Mouse (Mus musculus) hindbrain, embryonic 11.5 days (tissue): ENCODE measurements at regions not wholly inside any gene's neighbourhood (a gene's known extent, or its start where the extent isn't known, plus 50 kb on each side); places are given as distances from the start of the nearest gene placed in this dataset.

ENCODE experiments used
- ATAC-seq: fragments of 200-750 bp; cut with Nextera tagmentation; 2 replicates; pipeline ENCODE4 v1.8.0; 2017; ENCODE audit warnings: mild to moderate bottlenecking, moderate TSS enrichment, moderate library complexity; ENCODE audit not compliant: low FRiP score
- DNase-seq: peaks from one replicate; pipeline ENCODE4 v3.0.0-alpha.2; 2015; ENCODE audit warnings: low spot score
- H3K27ac ChIP-seq: fragments of 300-500 bp; sonication (generic); 2 replicates; pipeline ENCODE4 v1.5.1; 2014; ENCODE audit warnings: mild to moderate bottlenecking, low read depth, low read length
- H3K27me3 ChIP-seq: fragments of 300-500 bp; sonication (generic); 2 replicates; pipeline ENCODE4 v1.6.1; 2014; ENCODE audit warnings: mild to moderate bottlenecking, low read length, moderate library complexity, mixed read lengths; ENCODE audit not compliant: control insufficient read depth, insufficient read depth
- H3K36me3 ChIP-seq: fragments of 300-500 bp; sonication (generic); 2 replicates; pipeline ENCODE4 v1.6.1; 2014; ENCODE audit warnings: mild to moderate bottlenecking, low read length, moderate library complexity, mixed read lengths; ENCODE audit not compliant: control insufficient read depth, insufficient read depth
- H3K4me1 ChIP-seq: fragments of 300-500 bp; sonication (generic); replicated peaks from 2 replicates; pipeline ENCODE4 v1.6.1; 2014; ENCODE audit warnings: low read length, mixed read lengths; ENCODE audit not compliant: control insufficient read depth, insufficient read depth
- H3K4me2 ChIP-seq: fragments of 300-500 bp; sonication (generic); replicated peaks from 2 replicates; pipeline ENCODE4 v1.6.1; 2014; ENCODE audit warnings: mild to moderate bottlenecking, low read depth, low read length
- H3K4me3 ChIP-seq: fragments of 300-500 bp; sonication (generic); 2 replicates; pipeline ENCODE4 v1.5.1; 2014; ENCODE audit warnings: low read depth, low read length
- H3K9ac ChIP-seq: fragments of 300-500 bp; sonication (generic); 2 replicates; pipeline ENCODE4 v1.6.1; 2014; ENCODE audit warnings: low read depth, low read length
- H3K9me3 ChIP-seq: fragments of 300-500 bp; sonication (generic); 2 replicates; pipeline ENCODE4 v1.6.1; 2016; ENCODE audit warnings: low read length; ENCODE audit not compliant: control insufficient read depth
- WGBS: fragments of 180-500 bp; shearing (Covaris S2); extraction: QIAGEN DNeasy Blood & Tissue Kit; methylation state at CpG from one replicate; pipeline ENCODE4 v1.1.7; 2014; 5-methylcytosine and 5-hydroxymethylcytosine counted together

DNA sequence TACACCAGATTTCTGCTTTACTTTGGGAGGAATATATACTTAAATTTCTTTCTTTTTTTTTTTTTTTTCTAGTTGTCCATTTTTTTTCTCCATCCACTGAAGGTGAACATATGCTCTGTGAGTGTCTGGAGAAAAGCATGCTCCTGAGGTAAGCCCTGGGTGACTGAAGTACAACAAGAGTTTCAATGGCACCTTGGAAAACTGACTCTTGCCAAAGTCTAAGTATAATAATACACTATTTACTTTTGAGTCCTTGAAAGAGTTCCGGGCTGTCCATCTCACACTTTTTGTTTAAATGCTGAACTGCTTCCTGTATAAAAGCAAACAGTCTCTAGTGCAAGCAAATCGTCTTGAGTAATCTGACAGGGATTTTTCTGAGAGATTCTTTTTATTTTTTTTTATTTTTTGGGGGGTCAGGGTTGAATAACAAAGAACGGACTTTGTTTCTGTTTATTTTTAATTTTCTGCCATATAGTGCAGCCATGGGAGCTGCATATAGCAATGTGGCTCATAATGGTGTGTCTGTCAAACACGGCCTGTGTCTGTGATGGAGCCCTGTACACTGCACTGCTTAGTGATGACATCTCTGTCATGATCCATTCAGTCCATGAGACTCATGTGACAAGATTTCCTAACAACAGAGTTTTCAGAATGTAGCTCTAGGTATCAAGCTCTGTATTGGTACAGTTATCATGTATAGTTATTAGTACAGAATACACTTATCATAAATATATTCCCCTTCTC, 119.3 kb downstream of the Btg1 start:
- H3K36me3 ChIP-seq = no peaks in the 10 kb centered on the region
- no peaks in the 10 kb centered on the region for H3K27me3 ChIP-seq
- DNase-seq (no peak), ATAC-seq (no peak)
- no peak overlapping the region for H3K9ac ChIP-seq
- no peaks in the 10 kb centered on the region for H3K9me3 ChIP-seq
- no peaks in the 10 kb centered on the region; the same call in 1 of the 2 replicates for H3K4me1 ChIP-seq
- WGBS = 84% methylated on average over 4 of the region's 4 CpGs
- H3K4me2 ChIP-seq = no peak overlapping the region
- no peak overlapping the region for H3K27ac ChIP-seq
- H3K4me3 ChIP-seq = no peak overlapping the region

GRCm38 (mm10) chr10:96737972-96738371, 121.2 kb downstream of the Btg1 start:
- no peak overlapping the region for H3K4me2 ChIP-seq
- H3K9ac ChIP-seq = no peak overlapping the region
- H3K27me3 ChIP-seq = no peaks in the 10 kb centered on the region
- no peak for DNase-seq
- no peak for ATAC-seq
- no peaks in the 10 kb centered on the region for H3K36me3 ChIP-seq
- H3K4me3 ChIP-seq = no peak overlapping the region
- no peaks in the 10 kb centered on the region; the same call in 1 of the 2 replicates for H3K4me1 ChIP-seq
- no peaks in the 10 kb centered on the region for H3K9me3 ChIP-seq
- WGBS = 94% methylated on average over 6 of the region's 6 CpGs
- no peak overlapping the region for H3K27ac ChIP-seq

- ATAC-seq (no peak), DNase-seq (no peak)
- Histone ChIP-seq H3K27ac (no peak overlapping the region), H3K27me3 (no peaks in the 10 kb centered on the region), H3K4me3 (no peak overlapping the region), H3K9me3 (no peaks in the 10 kb centered on the region), H3K9ac (no peak overlapping the region), H3K36me3 (no peaks in the 10 kb centered on the region), H3K4me2 (no peak overlapping the region), H3K4me1 (no peaks in the 10 kb centered on the region; the same call in 1 of the 2 replicates)
- 95% methylated on average over 5 of the region's 5 CpGs for WGBS
Measured at GRCm38 (mm10) chr10:96738606-96739005, 121.8 kb downstream of the Btg1 start.

- no peaks in the 10 kb centered on the region for H3K36me3 ChIP-seq
- H3K4me1 ChIP-seq = no peaks in the 10 kb centered on the region
- no peak for ATAC-seq
- no peaks in the 10 kb centered on the region for H3K9me3 ChIP-seq
- H3K4me2 ChIP-seq = no peak overlapping the region
- H3K9ac ChIP-seq = no peak overlapping the region
- no peak for DNase-seq
- H3K27me3 ChIP-seq = no peaks in the 10 kb centered on the region
- H3K27ac ChIP-seq = no peak overlapping the region
- 64% methylated on average over 11 of the region's 11 CpGs for WGBS
- H3K4me3 ChIP-seq = no peak overlapping the region
Measured at GRCm38 (mm10) chr10:96744167-96744777, 127.5 kb downstream of the Btg1 start.

GRCm38 (mm10) chr10:96747015-96747663, 130.3 kb downstream of the Btg1 start:
- Histone ChIP-seq H3K9me3 (no peaks in the 10 kb centered on the region), H3K4me1 (no peaks in the 10 kb centered on the region), H3K9ac (no peak overlapping the region), H3K27ac (0 out of 2 replicates have a peak overlapping the region, but pooled peaks have one; percentile 17), H3K4me2 (no peak overlapping the region), H3K36me3 (no peaks in the 10 kb centered on the region), H3K27me3 (no peaks in the 10 kb centered on the region), H3K4me3 (no peak overlapping the region)
- WGBS = 62% methylated on average over 9 of the region's 9 CpGs
- DNase-seq (no peak), ATAC-seq (0 out of 2 replicates have a peak, but pooled peaks have one; percentile 33)

- H3K9ac ChIP-seq = no peak overlapping the region
- DNase-seq (no peak), ATAC-seq (no peak)
- H3K4me1 ChIP-seq = 0 out of 2 replicates have a peak, but pooled peaks cover 3% of the 10 kb centered on the region
- H3K4me3 ChIP-seq = no peak overlapping the region
- 59% methylated on average over 5 of the region's 5 CpGs for WGBS
- no peaks in the 10 kb centered on the region for H3K27me3 ChIP-seq
- H3K27ac ChIP-seq = no peak overlapping the region
- no peaks in the 10 kb centered on the region for H3K9me3 ChIP-seq
- H3K36me3 ChIP-seq = no peaks in the 10 kb centered on the region
- no peak overlapping the region for H3K4me2 ChIP-seq
Measured at GRCm38 (mm10) chr10:96750861-96751260, 134.1 kb downstream of the Btg1 start.

- H3K27ac ChIP-seq = peak overlapping the region; percentile 67
- DNase-seq = peak; percentile 79
- H3K4me3 ChIP-seq = no peak overlapping the region
- H3K9ac ChIP-seq = no peak overlapping the region
- 12% methylated on average over 12 of the region's 12 CpGs for WGBS
- H3K36me3 ChIP-seq = no peaks in the 10 kb centered on the region
- H3K9me3 ChIP-seq = no peaks in the 10 kb centered on the region
- H3K4me2 ChIP-seq = peak overlapping the region; percentile 11; the same call in 1 of the 2 replicates
- H3K4me1 ChIP-seq = 0 out of 2 replicates have a peak, but pooled peaks cover 3% of the 10 kb centered on the region
- ATAC-seq = peak; percentile 68
- no peaks in the 10 kb centered on the region for H3K27me3 ChIP-seq
Measured at GRCm38 (mm10) chr10:96751580-96752264, 134.9 kb downstream of the Btg1 start.

GRCm38 (mm10) chr10:96752531-96752930, 135.7 kb downstream of the Btg1 start:
- Histone ChIP-seq H3K9me3 (no peaks in the 10 kb centered on the region), H3K4me3 (no peak overlapping the region), H3K36me3 (no peaks in the 10 kb centered on the region), H3K4me1 (0 out of 2 replicates have a peak, but pooled peaks cover 3% of the 10 kb centered on the region), H3K27ac (no peak overlapping the region), H3K27me3 (no peaks in the 10 kb centered on the region), H3K9ac (no peak overlapping the region), H3K4me2 (no peak overlapping the region)
- 90% methylated on average over 5 of the region's 5 CpGs for WGBS
- ATAC-seq (no peak), DNase-seq (no peak)
